Mouse (Mus musculus) c-Kit-positive CD71-positive TER-119-positive erythroid progenitor cells, embryonic 14.5 days (primary cell): ENCODE results near the gene Pnmt.

Experiments used
- DNase-seq: peaks from one replicate; pipeline ENCODE4 v3.0.0-alpha.2; 2013; ENCODE audit warnings: low spot score

The Pnmt gene

DNA sequence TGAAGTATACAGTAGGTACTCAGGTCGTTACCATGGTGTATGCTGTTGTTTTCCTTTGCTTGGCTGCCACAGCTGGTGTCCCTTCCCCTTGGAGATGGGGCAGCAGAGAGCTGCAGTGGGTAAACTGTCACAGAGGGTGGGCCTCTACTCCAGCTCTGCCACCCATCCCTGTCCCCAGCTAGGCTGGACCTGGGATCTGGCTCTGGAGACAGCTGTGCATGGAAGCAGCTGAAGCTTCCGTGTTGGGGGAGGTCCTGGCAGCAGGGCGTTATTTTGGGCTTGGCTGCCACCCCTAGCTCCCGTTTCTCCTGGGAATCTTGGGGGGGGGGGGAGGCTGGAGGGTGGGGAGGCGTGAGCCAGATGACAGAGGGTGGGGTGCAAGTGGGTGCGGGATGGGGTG lies 32.0 kb downstream of the Pnmt start:
- no peak for DNase-seq

DNA sequence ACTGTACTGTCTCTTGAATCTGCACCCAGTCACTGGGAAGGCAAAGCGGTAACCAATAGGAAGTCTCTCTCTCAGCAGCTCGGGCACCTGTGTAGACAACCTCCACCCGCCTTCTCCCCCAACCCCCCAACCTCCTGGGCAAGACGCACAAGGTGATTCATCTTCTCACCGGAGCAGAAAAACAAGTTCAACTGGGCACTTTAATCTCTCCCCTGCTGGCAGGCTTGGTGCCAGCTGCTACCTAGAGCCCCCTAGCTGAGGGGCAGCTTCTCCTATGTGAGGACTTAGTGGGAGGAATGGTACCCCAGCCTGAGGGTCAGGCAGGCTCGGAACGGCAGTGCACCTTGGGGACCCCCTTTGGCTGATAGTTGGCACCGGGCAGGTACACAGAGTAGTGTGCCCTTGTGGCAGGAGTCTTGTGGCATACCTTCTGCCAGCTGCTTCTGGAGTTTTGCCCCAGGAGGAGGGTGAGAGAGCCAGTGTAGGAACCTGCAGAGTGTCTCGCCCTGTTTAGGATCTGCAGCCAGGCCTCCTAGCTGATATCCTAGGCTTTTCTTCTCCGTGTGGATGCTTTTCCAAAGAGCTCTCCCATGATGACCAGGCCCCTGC lies 32.8 kb downstream of the Pnmt start:
- no peak for DNase-seq

DNA sequence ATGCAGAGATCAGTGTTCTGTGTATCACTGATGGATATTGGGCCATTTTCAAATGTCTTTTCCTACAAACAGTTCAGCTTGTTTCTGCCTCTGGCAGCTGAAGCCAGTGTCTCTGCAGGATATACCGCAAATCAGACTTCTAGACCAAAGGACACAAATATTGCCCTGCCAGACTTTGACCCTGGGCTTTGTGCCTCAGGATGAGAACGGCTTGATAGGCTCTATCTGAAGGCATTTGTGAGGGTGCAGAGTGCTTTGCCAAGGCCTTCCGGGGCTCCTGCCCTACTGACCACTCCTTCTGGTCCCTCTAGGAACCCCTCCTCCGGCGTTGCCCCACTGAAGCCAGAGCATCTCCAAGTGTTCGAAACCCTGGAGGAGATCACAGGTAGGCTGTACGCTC lies 40.3 kb downstream of the Pnmt start:
- no peak for DNase-seq

DNA sequence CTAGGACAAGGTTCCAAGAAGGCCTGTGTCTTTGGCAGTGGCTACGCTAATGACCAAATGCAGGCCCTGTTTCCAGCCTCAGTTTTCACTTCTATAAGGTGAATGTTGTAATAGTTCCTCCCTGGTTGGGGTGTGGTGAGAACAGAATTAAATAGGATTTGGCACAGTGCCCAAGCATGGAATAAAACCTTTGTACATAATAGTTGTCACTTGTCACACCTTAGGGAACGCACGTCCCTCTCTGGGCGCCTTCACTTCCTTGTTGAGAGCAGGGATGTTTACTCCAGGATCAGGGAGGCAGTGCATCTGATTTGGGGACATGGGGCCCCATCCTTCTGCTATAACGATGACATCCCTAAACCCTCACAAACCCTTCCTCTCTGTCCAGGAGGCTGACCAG lies 42.2 kb downstream of the Pnmt start:
- DNase-seq = no peak

DNA sequence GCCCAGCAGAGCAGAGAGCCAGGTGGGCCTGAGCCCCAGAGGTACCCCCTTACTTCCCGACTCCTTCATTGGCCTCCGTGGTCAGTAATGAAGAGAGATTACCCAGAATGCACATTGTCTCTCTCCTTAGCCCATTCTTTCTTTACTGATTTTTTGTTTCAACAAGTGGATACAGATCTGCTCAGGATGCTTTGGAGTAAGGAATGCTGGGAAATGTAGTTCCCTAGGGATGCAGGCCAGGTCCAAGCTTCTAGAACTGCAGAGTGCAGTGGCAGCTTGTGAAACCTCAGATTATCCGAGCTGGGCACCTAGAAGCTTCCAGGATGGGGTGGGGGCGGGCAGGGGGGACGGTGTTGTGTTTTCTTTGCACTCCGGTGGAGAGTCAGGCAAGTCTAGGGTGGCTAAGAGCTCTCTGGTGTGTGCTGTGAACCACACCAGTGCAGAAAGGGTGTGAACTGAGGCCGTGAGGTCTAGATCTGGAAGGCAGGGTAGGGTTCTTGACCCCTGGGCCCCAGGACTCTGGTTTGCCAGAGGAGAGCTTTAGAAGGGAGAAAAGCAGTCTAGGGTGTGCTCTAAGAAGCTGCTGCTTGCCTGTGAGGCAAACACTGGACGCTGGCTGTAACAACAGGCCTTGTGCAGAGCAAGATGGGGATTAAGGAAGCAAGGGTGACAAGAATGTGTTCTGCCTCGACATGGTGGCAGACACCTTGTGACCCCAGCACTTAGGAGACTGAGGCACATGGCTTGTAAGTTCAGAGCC lies 45.7 kb downstream of the Pnmt start:
- no peak for DNase-seq

DNA sequence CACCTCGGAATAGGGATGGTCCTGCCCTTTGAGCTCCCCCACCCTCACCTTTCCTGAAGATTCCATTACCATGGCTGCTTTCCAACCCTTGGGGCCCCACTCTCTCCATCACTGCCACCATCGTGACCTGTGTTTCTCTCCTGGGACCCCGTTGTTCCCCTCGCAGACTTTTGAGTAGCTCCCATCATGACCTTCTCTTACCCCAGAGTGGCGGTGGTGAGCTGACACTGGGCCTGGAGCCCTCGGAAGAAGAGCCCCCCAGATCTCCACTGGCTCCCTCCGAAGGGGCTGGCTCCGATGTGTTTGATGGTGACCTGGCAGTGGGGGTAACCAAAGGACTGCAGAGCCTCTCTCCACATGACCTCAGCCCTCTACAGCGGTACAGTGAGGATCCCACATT lies 49.5 kb downstream of the Pnmt start:
- no peak for DNase-seq

DNA sequence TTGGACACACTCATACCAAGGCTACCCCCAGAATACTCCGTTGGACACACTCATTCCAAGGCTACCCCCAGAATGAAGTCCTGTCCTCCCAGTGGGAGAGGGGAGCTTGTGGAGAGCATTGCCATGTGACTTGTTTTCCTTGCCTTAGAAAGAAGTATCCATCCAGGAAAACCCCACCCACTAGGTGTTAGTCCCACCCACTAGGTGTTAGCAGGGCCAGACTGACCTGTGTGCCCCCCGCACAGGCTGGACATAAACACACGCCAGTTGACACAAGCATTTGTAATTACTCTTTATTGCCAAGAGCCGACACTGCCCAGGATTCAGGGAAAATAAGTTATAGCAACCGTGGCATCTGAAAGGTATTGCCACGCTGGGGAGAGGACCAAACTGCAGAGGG lies 51.2 kb downstream of the Pnmt start:
- no peak for DNase-seq
